Mouse (Mus musculus): Measurements from ENCODE around the gene Gcnt2.

- no peak for TF ChIP-seq POLR2A (IDR thresholded peaks at IDR 0.05; ENCODE audit: insufficient read depth, low read length)
- no peak for TF ChIP-seq CTCF (IDR thresholded peaks at IDR 0.05; ENCODE audit: low read depth, low read length)
- TF ChIP-seq EP300 (IDR thresholded peaks at IDR 0.05; ENCODE audit: insufficient read depth, low read depth, low read length) = no peak
These were observed 31.0 kb downstream of the Gcnt2 start for GRCm38 (mm10) chr13:40890595-40890994.

All from ES-Bruce4 (cell line).